Mouse (Mus musculus): ENCODE measurements around the gene Ppp2r5a. TPM values are rescaled to one million over a fixed set of nuclear protein-coding genes. Genes with fewer than 3 reads are reported as not detected.
A peak's percentile ranks its signal among the peaks of the same experiment; 100 is the strongest.

The Ppp2r5a gene
- polyA plus RNA-seq, 1 experiment from 2014 or later = 11.8 TPM

GRCm38 (mm10) chr1:191316818-191317217, 86.3 kb downstream of the Ppp2r5a start:
- WGBS = 80% methylated on average over 8 of the region's 8 CpGs
- no peak for ATAC-seq (ENCODE audit: low FRiP score, low read depth)
- no peaks in the 10 kb centered on the region for H3K36me3 ChIP-seq
- peak overlapping the region; percentile 77 for H3K4me2 ChIP-seq (replicated peaks)
- H3K4me3 ChIP-seq = peak overlapping the region; percentile 71
- H3K4me1 ChIP-seq = peaks cover 5% of the 10 kb centered on the region
- peak overlapping the region; percentile 93 for H3K9ac ChIP-seq
- no peaks in the 10 kb centered on the region for H3K27me3 ChIP-seq
- H3K27ac ChIP-seq = no peak overlapping the region
- no peaks in the 10 kb centered on the region for H3K9me3 ChIP-seq

DNA sequence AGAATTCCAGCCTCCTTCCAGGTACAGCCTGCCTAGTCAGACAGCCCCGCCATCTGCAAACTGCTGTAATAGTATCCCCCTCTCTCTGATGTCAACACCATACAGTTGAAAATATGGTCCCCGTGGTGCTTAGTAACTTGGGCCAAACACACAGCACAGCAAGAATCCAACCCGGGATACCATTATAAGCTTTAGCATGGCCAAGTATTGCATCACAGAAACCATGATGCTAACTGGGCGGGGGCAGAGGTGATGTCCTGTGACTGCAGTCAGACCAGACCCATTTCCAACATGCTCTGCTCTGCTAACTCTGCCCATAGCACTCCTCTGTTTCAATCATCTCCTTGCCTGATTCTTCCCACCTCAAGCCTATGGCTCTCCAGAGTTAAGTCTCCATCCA, 89.1 kb downstream of the Ppp2r5a start:
- WGBS = 60% methylated on average over 4 of the region's 4 CpGs
- H3K27me3 ChIP-seq = no peaks in the 10 kb centered on the region

DNA sequence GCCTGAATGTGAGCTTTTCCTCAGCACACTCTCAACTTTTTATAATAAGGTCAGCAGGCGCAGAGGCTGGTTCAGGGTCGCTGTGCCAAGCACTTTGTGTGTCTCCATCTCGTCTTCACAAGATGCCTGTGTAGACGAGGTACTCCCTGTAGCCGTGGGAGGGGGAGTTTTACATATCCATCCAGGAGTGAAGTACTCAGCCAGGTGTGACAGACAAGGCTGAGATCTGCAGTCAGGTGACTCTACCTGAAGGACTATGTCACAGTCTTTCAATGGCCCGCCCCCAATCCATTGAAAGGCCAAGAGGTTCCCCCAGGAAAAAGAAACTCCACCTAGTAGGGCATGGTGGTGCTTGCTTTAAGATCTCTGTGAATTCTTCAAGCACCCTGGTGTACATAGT, 89.9 kb downstream of the Ppp2r5a start:
- Histone ChIP-seq H3K27ac (no peak overlapping the region), H3K4me2 (replicated peaks) (peak overlapping the region; percentile 66), H3K36me3 (peaks cover 9% of the 10 kb centered on the region), H3K4me3 (peak overlapping the region; percentile 62), H3K27me3 (no peaks in the 10 kb centered on the region), H3K9ac (peak overlapping the region; percentile 74), H3K4me1 (peaks cover 5% of the 10 kb centered on the region), H3K9me3 (no peaks in the 10 kb centered on the region)
- ATAC-seq (ENCODE audit: low FRiP score, low read depth) = no peak
- WGBS = 71% methylated on average over 6 of the region's 6 CpGs

More for the DNA sequence above, 89.1 kb downstream of the Ppp2r5a start:
- no peak for ATAC-seq (ENCODE audit: low FRiP score, low read depth)
- H3K9ac ChIP-seq = no peak overlapping the region
- no peak overlapping the region for H3K27ac ChIP-seq
- H3K4me3 ChIP-seq = no peak overlapping the region
- no peak overlapping the region for H3K4me2 ChIP-seq (replicated peaks)
- no peaks in the 10 kb centered on the region for H3K9me3 ChIP-seq
- peaks cover 7% of the 10 kb centered on the region; the same call in 1 of the 2 replicates for H3K36me3 ChIP-seq
- peaks cover 5% of the 10 kb centered on the region for H3K4me1 ChIP-seq

DNA sequence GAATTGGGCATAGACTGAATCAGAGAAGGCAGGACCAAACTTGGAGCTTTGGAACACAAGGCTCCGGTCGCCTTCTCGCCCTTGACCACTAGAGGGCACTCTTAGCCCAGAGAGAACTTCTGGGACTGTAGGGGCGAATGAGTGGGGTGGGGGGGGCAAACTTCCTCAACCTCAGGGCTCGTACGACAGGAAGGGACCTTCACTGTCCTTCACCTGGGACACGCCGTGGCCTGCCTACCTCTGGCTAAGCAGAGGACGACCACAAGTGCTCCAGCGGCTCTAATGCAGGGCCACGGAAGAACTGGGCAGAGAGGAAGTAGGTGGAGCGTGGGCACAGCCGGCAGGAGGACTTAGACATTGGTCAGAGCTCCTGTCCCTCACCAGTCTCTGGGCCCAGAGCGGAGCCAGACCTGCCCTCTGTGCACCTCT, 90.5 kb downstream of the Ppp2r5a start:
- H3K36me3 ChIP-seq = peaks cover 16% of the 10 kb centered on the region
- H3K27ac ChIP-seq = no peak overlapping the region
- no peaks in the 10 kb centered on the region for H3K27me3 ChIP-seq
- peak; percentile 90 for ATAC-seq (ENCODE audit: low FRiP score, low read depth)
- H3K4me2 ChIP-seq (replicated peaks) = peak overlapping the region; percentile 66
- peak overlapping the region; percentile 74 for H3K9ac ChIP-seq
- no peaks in the 10 kb centered on the region for H3K9me3 ChIP-seq
- peak overlapping the region; percentile 62 for H3K4me3 ChIP-seq
- WGBS = under 1% methylated on average over 14 of the region's 14 CpGs
- peaks cover 5% of the 10 kb centered on the region for H3K4me1 ChIP-seq

GRCm38 (mm10) chr1:191311296-191311898, 91.7 kb downstream of the Ppp2r5a start:
- no peaks in the 10 kb centered on the region for H3K4me1 ChIP-seq
- no peak overlapping the region for H3K27ac ChIP-seq
- H3K4me2 ChIP-seq (replicated peaks) = no peak overlapping the region
- peaks cover 24% of the 10 kb centered on the region for H3K36me3 ChIP-seq
- no peak overlapping the region for H3K4me3 ChIP-seq
- no peak overlapping the region for H3K9ac ChIP-seq
- WGBS = 76% methylated on average over 4 of the region's 4 CpGs
- ATAC-seq (ENCODE audit: low FRiP score, low read depth) = no peak
- no peaks in the 10 kb centered on the region for H3K9me3 ChIP-seq
- H3K27me3 ChIP-seq = no peaks in the 10 kb centered on the region

- 78% methylated on average over 9 of the region's 9 CpGs for WGBS
- H3K9ac ChIP-seq = no peak overlapping the region
Measured at GRCm38 (mm10) chr1:191307766-191308455, 95.2 kb downstream of the Ppp2r5a start.

GRCm38 (mm10) chr1:191306316-191306715, 96.8 kb downstream of the Ppp2r5a start:
- ATAC-seq (ENCODE audit: low FRiP score, low read depth) = no peak
- no peaks in the 10 kb centered on the region for H3K4me1 ChIP-seq
- peaks cover 28% of the 10 kb centered on the region for H3K36me3 ChIP-seq
- H3K4me3 ChIP-seq = no peak overlapping the region
- 86% methylated on average over 9 of the region's 9 CpGs for WGBS
- H3K9me3 ChIP-seq = no peaks in the 10 kb centered on the region
- no peak overlapping the region for H3K27ac ChIP-seq
- H3K27me3 ChIP-seq = no peaks in the 10 kb centered on the region
- H3K4me2 ChIP-seq (replicated peaks) = no peak overlapping the region
- H3K9ac ChIP-seq = no peak overlapping the region

More at GRCm38 (mm10) chr1:191307766-191308455, 95.2 kb downstream of the Ppp2r5a start:
- Histone ChIP-seq H3K27ac (no peak overlapping the region), H3K9me3 (no peaks in the 10 kb centered on the region), H3K4me3 (no peak overlapping the region), H3K36me3 (peaks cover 28% of the 10 kb centered on the region), H3K4me1 (no peaks in the 10 kb centered on the region), H3K27me3 (no peaks in the 10 kb centered on the region), H3K4me2 (replicated peaks) (no peak overlapping the region)
- ATAC-seq (ENCODE audit: low FRiP score, low read depth) = no peak

GRCm38 (mm10) chr1:191305610-191306009, 97.5 kb downstream of the Ppp2r5a start:
- 67% methylated on average over 7 of the region's 7 CpGs for WGBS
- Histone ChIP-seq H3K4me1 (no peaks in the 10 kb centered on the region), H3K9me3 (no peaks in the 10 kb centered on the region), H3K27ac (no peak overlapping the region), H3K36me3 (peaks cover 28% of the 10 kb centered on the region), H3K27me3 (no peaks in the 10 kb centered on the region), H3K4me2 (replicated peaks) (no peak overlapping the region), H3K9ac (no peak overlapping the region), H3K4me3 (no peak overlapping the region)
- ATAC-seq (ENCODE audit: low FRiP score, low read depth) = no peak

DNA sequence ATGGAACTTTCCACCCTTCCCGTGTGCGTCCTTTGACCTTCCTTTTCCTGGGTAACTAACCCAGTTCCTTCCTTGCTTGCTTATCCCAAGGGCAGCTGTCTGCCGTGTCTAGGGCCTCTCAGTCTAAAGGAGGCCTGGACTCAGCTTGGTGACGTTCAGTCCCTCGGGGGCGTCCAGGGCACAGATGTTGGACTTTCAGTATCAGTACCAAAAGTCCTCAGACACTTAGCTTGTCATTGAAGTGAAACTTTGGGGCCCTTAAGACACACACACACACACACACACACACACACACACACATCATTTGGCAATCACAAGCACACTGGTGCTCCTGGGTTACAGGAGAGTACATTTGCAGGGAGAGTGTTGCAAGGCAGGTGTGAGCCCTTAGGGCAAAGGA, 98.9 kb downstream of the Ppp2r5a start:
- Histone ChIP-seq H3K9me3 (no peaks in the 10 kb centered on the region), H3K4me2 (replicated peaks) (no peak overlapping the region), H3K27me3 (no peaks in the 10 kb centered on the region), H3K4me3 (no peak overlapping the region), H3K36me3 (peaks cover 22% of the 10 kb centered on the region), H3K9ac (no peak overlapping the region), H3K4me1 (0 out of 2 replicates have a peak, but pooled peaks cover 3% of the 10 kb centered on the region), H3K27ac (no peak overlapping the region)
- 58% methylated on average over 6 of the region's 6 CpGs for WGBS
- no peak for ATAC-seq (ENCODE audit: low FRiP score, low read depth)

- H3K4me3 ChIP-seq = no peak overlapping the region
- no peak overlapping the region for H3K4me2 ChIP-seq (replicated peaks)
- H3K27ac ChIP-seq = no peak overlapping the region
- no peak for ATAC-seq (ENCODE audit: low FRiP score, low read depth)
- 0 out of 2 replicates have a peak, but pooled peaks cover 6% of the 10 kb centered on the region for H3K4me1 ChIP-seq
- H3K9ac ChIP-seq = no peak overlapping the region
- H3K36me3 ChIP-seq = peaks cover 21% of the 10 kb centered on the region
- 74% methylated on average over 3 of the region's 3 CpGs for WGBS
- no peaks in the 10 kb centered on the region for H3K27me3 ChIP-seq
- no peaks in the 10 kb centered on the region for H3K9me3 ChIP-seq
Measured at GRCm38 (mm10) chr1:191303736-191304135, 99.3 kb downstream of the Ppp2r5a start.

All from limb, embryonic 13.5 days (tissue).